Mouse (Mus musculus): ENCODE data around the gene Kcnh2.

DNA sequence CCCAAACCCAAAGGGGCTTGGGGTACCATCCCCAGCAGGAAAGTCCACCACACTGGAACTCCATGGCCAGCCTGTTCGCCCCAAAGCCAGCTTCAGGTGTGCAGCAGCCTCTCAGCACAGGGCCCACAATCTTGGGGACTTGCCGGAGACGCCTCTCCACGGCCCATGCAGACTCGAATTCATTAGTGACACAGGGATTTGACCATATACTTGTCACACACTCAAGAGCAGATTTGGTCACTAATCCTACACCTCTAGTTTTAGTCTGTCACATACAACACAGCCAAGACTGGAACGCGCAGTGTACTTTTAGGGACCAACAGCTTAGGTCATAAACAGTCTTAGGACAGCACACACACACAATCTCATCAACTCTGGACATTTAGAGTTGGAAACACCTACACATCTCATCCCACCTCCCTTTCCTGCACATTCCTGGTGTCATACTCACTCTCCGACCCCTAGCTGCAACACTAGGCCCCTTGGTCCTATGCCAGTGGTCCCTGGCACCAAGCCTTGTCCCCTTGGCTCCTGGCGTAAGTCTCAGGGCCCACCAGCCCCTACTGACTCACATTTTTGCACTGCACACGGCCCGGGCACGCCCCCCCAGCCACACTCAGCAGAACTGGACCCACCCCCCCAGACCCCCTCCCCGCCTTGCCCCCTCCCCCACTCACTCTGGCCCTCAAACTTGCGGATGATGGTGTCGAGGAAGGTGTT is 713 bp downstream of the Kcnh2 start:
- TF ChIP-seq POLR2A (IDR thresholded peaks at IDR 0.05; ENCODE audit: insufficient read depth, low read depth, low read length) (no peak), EP300 (IDR thresholded peaks at IDR 0.05; ENCODE audit: insufficient read depth, low read depth, low read length) (no peak)
